Mouse (Mus musculus) cerebellum, adult 2 months (tissue): ENCODE data around the gene Plin4. TPM values are rescaled to one million over a fixed set of nuclear protein-coding genes. Genes with fewer than 3 reads are reported as not detected.

Experiments used
- DNase-seq, 2 experiments: peaks; one replicate each; pipeline ENCODE4 v3.0.0; 2021
- H3K27ac ChIP-seq: fragments of 200-500 bp; 2 replicates; pipeline ENCODE4 v1.5.1; 2012; ENCODE audit warnings: low read length, control low read depth, inconsistent platforms; ENCODE audit not compliant: insufficient read depth
- H3K27me3 ChIP-seq: fragments of 200-500 bp; 2 replicates; pipeline ENCODE4 v1.6.1; 2012; ENCODE audit warnings: inconsistent platforms, mild to moderate bottlenecking, low read length, moderate library complexity; ENCODE audit not compliant: control insufficient read depth, insufficient read depth
- H3K4me1 ChIP-seq: fragments of 200-500 bp; 2 replicates; pipeline ENCODE4 v1.6.1; 2011; ENCODE audit warnings: low read length; ENCODE audit not compliant: control insufficient read depth, insufficient read depth
- H3K4me3 ChIP-seq: fragments of 200-500 bp; replicated peaks from 2 replicates; pipeline ENCODE3; 2011; ENCODE audit warnings: mild to moderate bottlenecking, low read depth, low read length, control low read depth; ENCODE audit not compliant: insufficient read depth
- CTCF ChIP-seq: fragments of 200-500 bp; IDR thresholded peaks from 2 replicates; pipeline ENCODE4 v1.5.1; 2011; ENCODE audit warnings: low read depth, mild to moderate bottlenecking, control low read depth, low read length, moderate library complexity, borderline replicate concordance; ENCODE audit not compliant: insufficient read depth
- POLR2A ChIP-seq: fragments of 200-500 bp; IDR thresholded peaks from 2 replicates; pipeline ENCODE4 v1.6.1; 2011; ENCODE audit warnings: low read length, control low read depth, borderline replicate concordance; ENCODE audit not compliant: insufficient read depth
- WGBS: fragments of 180-500 bp; shearing (Covaris S2); methylation state at CpG from one replicate; pipeline ENCODE4 v1.1.7; 2018; 5-methylcytosine and 5-hydroxymethylcytosine counted together
- polyA plus RNA-seq: library from polyadenylated mRNA; depleted of rRNA; stranded (reverse); fragments of >200 nt; gene quantifications from 2 replicates; pipeline ENCODE4 v1.2.3, GENCODE M21; 2012; rRNA removed

Plin4 gene
- polyA plus RNA-seq, 1 experiment: 1.1 TPM

- H3K27me3 ChIP-seq: no peaks in the 10 kb centered on the region
- no peak overlapping the region for H3K4me3 ChIP-seq
- no peak for DNase-seq
- H3K27ac ChIP-seq: no peak overlapping the region
- peaks cover 17% of the 10 kb centered on the region for H3K4me1 ChIP-seq
- TF ChIP-seq POLR2A (no peak), CTCF (no peak)
Measured at GRCm38 (mm10) chr17:56054938-56055337, 54.7 kb downstream of the Plin4 start.

- no peak for DNase-seq
- WGBS: 86% methylated on average over 5 of the region's 5 CpGs
- TF ChIP-seq CTCF (no peak), POLR2A (no peak)
- Histone ChIP-seq H3K4me1 (no peaks in the 10 kb centered on the region), H3K27ac (no peak overlapping the region), H3K27me3 (no peaks in the 10 kb centered on the region), H3K4me3 (no peak overlapping the region)
Measured at GRCm38 (mm10) chr17:56051369-56051768, 58.2 kb downstream of the Plin4 start.

Other genes starting within 250 kb of the Plin4 start
- 3.6 and 4.3 TPM in 2 replicates for gene Zfp119a, start 230.9 kb downstream of the Plin4 start, polyA plus RNA-seq
- 7.7 and 8.7 TPM in 2 replicates for gene Zfp959, start 217.7 kb downstream of the Plin4 start, polyA plus RNA-seq
- gene Zfp119b, start 160.3 kb downstream of the Plin4 start, polyA plus RNA-seq: 3.3 and 3.7 TPM in 2 replicates
- gene Ebi3, start 157.2 kb downstream of the Plin4 start, polyA plus RNA-seq: 0.81 and 1.00 TPM in 2 replicates
- gene Yju2, start 150.7 kb downstream of the Plin4 start, polyA plus RNA-seq: 13.4 and 14.9 TPM in 2 replicates
- 122 and 127 TPM in 2 replicates for gene Shd, start 139.3 kb downstream of the Plin4 start, polyA plus RNA-seq
- gene Fsd1, start 123.3 kb downstream of the Plin4 start, polyA plus RNA-seq: 88.0 and 91.3 TPM in 2 replicates
- 51.8 and 64.1 TPM in 2 replicates for gene Stap2, start 104.2 kb downstream of the Plin4 start, polyA plus RNA-seq
- gene Mpnd, start 104.1 kb downstream of the Plin4 start, polyA plus RNA-seq: 183 and 193 TPM in 2 replicates
- 69.5 and 82.5 TPM in 2 replicates for gene Sh3gl1, start 73.2 kb downstream of the Plin4 start, polyA plus RNA-seq
- 2.9 and 3.3 TPM in 2 replicates for gene Chaf1a, start 69.4 kb downstream of the Plin4 start, polyA plus RNA-seq
- gene Ubxn6, start 34.8 kb downstream of the Plin4 start, polyA plus RNA-seq: 114 TPM in 2 replicates
- gene Hdgfl2, start 30.2 kb downstream of the Plin4 start, polyA plus RNA-seq: 109 and 116 TPM in 2 replicates
- gene Plin5, start 7.8 kb upstream of the Plin4 start, polyA plus RNA-seq: 0.38 and 0.54 TPM in 2 replicates
- 0.93 and 1.6 TPM in 2 replicates for gene Lrg1, start 12.2 kb upstream of the Plin4 start, polyA plus RNA-seq
- gene Sema6b, start 30.5 kb upstream of the Plin4 start, polyA plus RNA-seq: 51.8 and 54.3 TPM in 2 replicates
- gene Tnfaip8l1, start 52.7 kb upstream of the Plin4 start, polyA plus RNA-seq: 1.7 and 1.9 TPM in 2 replicates
- gene Mydgf, start 74.1 kb upstream of the Plin4 start, polyA plus RNA-seq: 44.5 and 45.0 TPM in 2 replicates
- 54.7 and 56.3 TPM in 2 replicates for gene Dpp9, start 109.1 kb upstream of the Plin4 start, polyA plus RNA-seq
- gene Fem1a, start 147.0 kb upstream of the Plin4 start, polyA plus RNA-seq: 19.9 and 21.8 TPM in 2 replicates
- gene Ticam1, start 167.0 kb upstream of the Plin4 start, polyA plus RNA-seq: 4.5 and 4.7 TPM in 2 replicates
- 15.6 and 20.9 TPM in 2 replicates for gene Plin3, start 183.1 kb upstream of the Plin4 start, polyA plus RNA-seq
- gene Arrdc5, start 190.5 kb upstream of the Plin4 start, polyA plus RNA-seq: not detected in 2 replicates
- gene Uhrf1, start 193.5 kb upstream of the Plin4 start, polyA plus RNA-seq: 0.65 and 0.71 TPM in 2 replicates
- gene Kdm4b, start 216.3 kb upstream of the Plin4 start, polyA plus RNA-seq: 45.8 and 50.9 TPM in 2 replicates